Mouse (Mus musculus): ENCODE data around the gene Spic. TPM values are rescaled to one million over a fixed set of nuclear protein-coding genes. Genes with fewer than 3 reads are reported as not detected.

Spic gene
- polyA plus RNA-seq (2014; fragmentation: Illumina TruSeq; extraction: RNeasy Lipid Tissue Mini Kit (QIAGEN cat#74804); ENCODE audit: low replicate concordance) = not detected

DNA sequence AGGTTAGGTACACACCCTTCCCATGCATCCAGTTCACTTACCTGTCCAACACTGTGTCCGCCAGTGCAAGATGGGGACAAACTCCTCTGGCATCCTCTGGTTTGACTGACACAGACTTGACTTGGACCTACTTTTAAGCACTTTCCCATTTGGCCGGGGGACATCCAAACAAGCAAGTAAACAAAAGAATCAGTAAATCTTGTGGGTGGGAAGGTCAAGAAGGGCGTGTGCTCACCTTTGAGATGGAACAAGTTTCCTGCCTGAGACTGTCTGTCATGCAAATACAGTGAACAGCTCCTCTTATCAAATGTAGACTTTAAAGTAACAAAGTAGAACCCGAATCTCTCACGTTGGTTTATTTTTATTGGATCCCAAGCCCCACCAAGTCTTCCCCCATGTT lies at the start of gene Spic:
Gene Spic, minus strand, starts transcription at position 91 of the 400 bp plus-strand sequence.

DNA sequence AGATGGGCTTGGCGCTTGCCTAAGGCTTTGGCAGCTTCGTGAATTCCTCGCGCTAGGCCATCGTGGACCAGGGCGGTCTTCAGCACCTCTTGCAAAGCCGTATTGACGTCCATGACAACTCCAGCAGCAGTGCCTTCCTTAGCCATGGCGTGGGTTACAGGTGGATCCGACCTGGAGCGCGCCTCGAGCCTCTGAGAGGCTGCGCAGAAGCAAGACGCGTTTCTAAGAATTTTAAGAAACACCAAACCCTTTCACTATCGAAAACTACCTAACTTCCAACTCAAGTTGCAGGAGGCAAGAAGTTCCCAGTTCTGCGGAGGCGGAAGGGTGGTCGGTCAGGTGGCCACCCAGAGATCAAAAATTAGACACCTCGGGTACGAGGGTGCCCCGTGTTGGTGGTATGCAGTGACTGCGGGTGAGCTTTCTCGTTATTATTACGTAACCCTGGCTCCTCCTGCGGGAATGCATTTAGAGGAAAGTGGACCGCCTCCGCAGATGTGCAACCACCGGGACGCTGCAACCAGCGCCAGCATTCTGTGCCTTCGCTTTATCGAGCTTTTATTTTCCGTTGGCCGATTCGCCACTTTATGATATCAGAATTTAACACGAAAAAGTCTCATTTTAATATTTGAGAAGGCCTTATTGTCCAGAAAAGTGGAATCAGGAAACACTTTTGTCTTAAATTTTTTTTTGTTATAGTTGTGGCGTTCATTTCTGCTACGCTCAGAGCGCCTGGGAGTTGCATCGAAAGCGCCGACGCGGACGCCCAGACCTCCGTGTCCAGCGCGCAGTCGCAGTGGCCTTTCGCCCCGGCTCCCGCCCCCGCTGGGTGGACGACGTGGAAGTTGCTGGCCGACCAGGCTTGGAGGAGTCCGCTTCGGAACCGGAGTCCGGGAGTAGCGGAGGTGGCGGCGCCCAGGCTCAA lies 46.0 kb upstream of the Spic start, which contains the start of gene Arl1:
Gene Arl1, plus strand, starts transcription at position 288 of the 925 bp plus-strand sequence.

Other genes starting within 250 kb of the Spic start
- 1.2 TPM for gene Sycp3, start 225.4 kb downstream of the Spic start, polyA plus RNA-seq (2014; fragmentation: Illumina TruSeq; extraction: RNeasy Lipid Tissue Mini Kit (QIAGEN cat#74804); ENCODE audit: low replicate concordance)
- 1,361 TPM for gene Chpt1, start 180.9 kb downstream of the Spic start, polyA plus RNA-seq (2014; fragmentation: Illumina TruSeq; extraction: RNeasy Lipid Tissue Mini Kit (QIAGEN cat#74804); ENCODE audit: low replicate concordance)
- gene Mybpc1, start 79.9 kb downstream of the Spic start, polyA plus RNA-seq (2014; fragmentation: Illumina TruSeq; extraction: RNeasy Lipid Tissue Mini Kit (QIAGEN cat#74804); ENCODE audit: low replicate concordance) = not detected
- 460 TPM for gene Arl1, start 45.8 kb upstream of the Spic start, polyA plus RNA-seq (2014; fragmentation: Illumina TruSeq; extraction: RNeasy Lipid Tissue Mini Kit (QIAGEN cat#74804); ENCODE audit: low replicate concordance)
- 6.3 TPM for gene Utp20, start 141.8 kb upstream of the Spic start, polyA plus RNA-seq (2014; fragmentation: Illumina TruSeq; extraction: RNeasy Lipid Tissue Mini Kit (QIAGEN cat#74804); ENCODE audit: low replicate concordance)
- gene Slc5a8, start 201.0 kb upstream of the Spic start, polyA plus RNA-seq (2014; fragmentation: Illumina TruSeq; extraction: RNeasy Lipid Tissue Mini Kit (QIAGEN cat#74804); ENCODE audit: low replicate concordance) = 0.67 TPM